ENCODE assay signal across 17 mouse cellular contexts in the genomic region with DNA sequence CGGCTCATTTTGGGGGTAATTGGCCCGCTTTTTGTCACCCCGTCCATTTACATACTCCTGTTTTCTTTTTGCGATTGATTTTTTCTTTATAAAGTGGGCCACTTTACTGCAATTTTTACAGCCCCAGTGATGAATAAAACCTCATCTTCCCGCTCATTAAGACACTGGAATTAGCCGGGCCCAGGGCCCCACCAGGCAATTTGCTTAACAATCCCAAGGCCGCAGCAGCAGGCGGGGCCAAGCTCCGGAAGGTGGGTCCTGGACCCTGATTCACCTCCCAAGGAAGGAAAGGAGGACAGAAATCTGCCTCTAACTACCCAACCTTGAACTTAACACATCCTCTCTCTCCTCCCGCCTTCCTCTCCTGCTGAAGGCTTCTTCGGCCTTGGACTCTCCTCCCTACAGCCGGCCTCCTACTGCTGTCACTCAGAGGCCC. TPM values are rescaled to one million over a fixed set of nuclear protein-coding genes. Genes with fewer than 3 reads are reported as not detected.
DNase-seq lines count a peak whose midpoint lies in the region; ATAC-seq and TF ChIP-seq lines count a peak whose summit lies in the region.
"Had no signal": no experiment of that assay in that cellular context is flagged by ENCODE, and none has a peak within 500 bp of the region (broad histone marks: within the 10 kb centered on the region; RNA-seq: fewer than 3 reads in every experiment).

No protein-coding gene starts in this region.

- ATAC-seq in limb, embryonic 12.5 days (ENCODE audit: insufficient number of reproducible peaks, insufficient read depth, low FRiP score, low TSS enrichment, low read depth) = no peak
- ATAC-seq in forebrain, embryonic 16.5 days = peak; percentile 51

- peaks cover 82% of the 10 kb centered on the region for H3K4me1 ChIP-seq in limb, embryonic 12.5 days (replicated peaks)
- peaks cover 97% of the 10 kb centered on the region for H3K4me1 ChIP-seq in limb, embryonic 10.5 days
- peaks cover 10% of the 10 kb centered on the region for H3K4me1 ChIP-seq in forebrain, embryonic 16.5 days (replicated peaks; ENCODE audit: control insufficient read depth, insufficient read depth, low read length)

- H3K9ac ChIP-seq in limb, embryonic 12.5 days (replicated peaks) = no peak overlapping the region
- no peak overlapping the region for H3K9ac ChIP-seq in forebrain, embryonic 16.5 days (replicated peaks; ENCODE audit: low read depth, low read length)
- H3K9ac ChIP-seq: liver, embryonic 15.5 days had no signal

- WGBS in limb, embryonic 12.5 days = 22% methylated on average over 12 of the region's 12 CpGs
- WGBS in limb, embryonic 10.5 days = 30% methylated on average over 12 of the region's 12 CpGs
- WGBS in forebrain, embryonic 16.5 days = 13% methylated on average over 12 of the region's 12 CpGs

- peaks cover 15% of the 10 kb centered on the region for H3K27me3 ChIP-seq in limb, embryonic 12.5 days
- no peaks in the 10 kb centered on the region for H3K27me3 ChIP-seq in limb, embryonic 10.5 days (ENCODE audit: low read depth, poor library complexity, severe bottlenecking)
- no peaks in the 10 kb centered on the region for H3K27me3 ChIP-seq in forebrain, embryonic 16.5 days (replicated peaks; ENCODE audit: control insufficient read depth, insufficient read depth, low read length)
- H3K27me3 ChIP-seq: liver, embryonic 15.5 days had no signal

- no peak overlapping the region for H3K27ac ChIP-seq in gastrocnemius, adult 2 months
- no peak overlapping the region for H3K27ac ChIP-seq in limb, embryonic 12.5 days
- no peak overlapping the region for H3K27ac ChIP-seq in limb, embryonic 10.5 days
- peak overlapping the region; percentile 1; the same call in 1 of the 2 replicates for H3K27ac ChIP-seq in forebrain, embryonic 16.5 days (ENCODE audit: low read length)
- H3K27ac ChIP-seq: liver, embryonic 15.5 days; stomach, postnatal 0 days had no signal

- intact Hi-C loops in gastrocnemius, adult 2 months (cut with DNase I) = loop anchor here (2.0 kb wide), 1 partner anchor 55 kb away; no protein-coding TSS in a partner anchor
- intact Hi-C loops in gastrocnemius, postnatal 36 days (cut with DNase I) = loop anchor here (5.0 kb wide), 1 partner anchor 51 kb away; no protein-coding TSS in a partner anchor

- no peaks in the 10 kb centered on the region for H3K36me3 ChIP-seq in limb, embryonic 12.5 days
- H3K36me3 ChIP-seq in limb, embryonic 10.5 days = no peaks in the 10 kb centered on the region
- H3K36me3 ChIP-seq in forebrain, embryonic 16.5 days (ENCODE audit: control insufficient read depth, insufficient read depth) = no peaks in the 10 kb centered on the region
- H3K36me3 ChIP-seq: hindbrain, embryonic 10.5 days; liver, embryonic 15.5 days had no signal

- H3K9me3 ChIP-seq in limb, embryonic 12.5 days = no peaks in the 10 kb centered on the region
- no peaks in the 10 kb centered on the region for H3K9me3 ChIP-seq in limb, embryonic 10.5 days (replicated peaks)
- H3K9me3 ChIP-seq in forebrain, embryonic 16.5 days (ENCODE audit: control insufficient read depth, low read length) = no peaks in the 10 kb centered on the region
- H3K9me3 ChIP-seq: hindbrain, embryonic 10.5 days; liver, embryonic 15.5 days had no signal

- H3K4me3 ChIP-seq in gastrocnemius, adult 2 months = no peak overlapping the region
- H3K4me3 ChIP-seq in limb, embryonic 12.5 days (replicated peaks) = no peak overlapping the region
- no peak overlapping the region for H3K4me3 ChIP-seq in limb, embryonic 10.5 days
- H3K4me3 ChIP-seq in forebrain, embryonic 16.5 days (replicated peaks; ENCODE audit: low read length) = no peak overlapping the region
- H3K4me3 ChIP-seq: hindbrain, embryonic 10.5 days; liver, embryonic 15.5 days had no signal

- DNase-seq in gastrocnemius, adult 2 months = peak; percentile 11
- no peak for DNase-seq in gastrocnemius, postnatal 36 days
- DNase-seq in limb, embryonic 10.5 days (ENCODE audit: low spot score) = no peak
- peak; percentile 84 for DNase-seq in adrenal gland, adult 2 months
- DNase-seq in urinary bladder, postnatal 36 days (ENCODE audit: low spot score in 2 of 2) = no peak
- no peak for DNase-seq in embryo, embryonic 9.5 days (ENCODE audit: extremely low spot score)
- DNase-seq: kidney, postnatal 4 days; layer of hippocampus, postnatal 36 days; left cerebral cortex, postnatal 4 days; lung, postnatal 14 days; spleen, adult 18-20 months; thymus, postnatal 25 days had no signal

- 0 out of 2 replicates have a peak overlapping the region, but pooled peaks have one; percentile 11 for H3K4me2 ChIP-seq in limb, embryonic 12.5 days
- no peak overlapping the region for H3K4me2 ChIP-seq in forebrain, embryonic 16.5 days (ENCODE audit: low read length)
- H3K4me2 ChIP-seq: liver, embryonic 15.5 days had no signal

- TF ChIP-seq CTCF in gastrocnemius, adult 2 months (IDR thresholded peaks at IDR 0.05) = no peak

RNA-seq across cellular contexts. Expression of gene Slc38a10, which starts 16.8 kb away (rescaled TPM):
- total RNA-seq in gastrocnemius, adult 2 months (2021) = 10 to 100 TPM; 32.2 to 51.7 TPM
- 10 to 100 TPM; 43.0 to 43.4 TPM for total RNA-seq in gastrocnemius, postnatal 36 days (2021)
- 84.7 and 86.8 TPM in 2 replicates for polyA plus RNA-seq in limb, embryonic 12.5 days (2016; fragmentation: Nextera tagmentation; extraction: Ambion mirVana)
- 99.6 and 99.8 TPM in 2 replicates for polyA plus RNA-seq in limb, embryonic 10.5 days (2016; fragmentation: Nextera tagmentation; extraction: Ambion mirVana)
- total RNA-seq in adrenal gland, adult 2 months (2021) = 100 to 1,000 TPM; 119 to 148 TPM
- 132 and 146 TPM in 2 replicates for polyA plus RNA-seq in adrenal gland, adult 2 months (2012; rRNA removed)
- 106 and 110 TPM in 2 replicates for polyA plus RNA-seq in forebrain, embryonic 16.5 days (2015; fragmentation: Nextera tagmentation; extraction: Ambion mirVana)

Comparison
In these comparisons a context has a peak if more than half of its experiments do, and no peak if none do; other contexts are left out.
1. DNase-seq: peak in gastrocnemius, adult 2 months (single experiment) and adrenal gland, adult 2 months (single experiment); none in gastrocnemius, postnatal 36 days (0 of 2), limb, embryonic 10.5 days (single experiment), urinary bladder, postnatal 36 days (0 of 2) and embryo, embryonic 9.5 days (single experiment).